Mouse (Mus musculus) heart, postnatal 14 days (tissue): ENCODE data around the gene Wdr1. TPM values are rescaled to one million over a fixed set of nuclear protein-coding genes. Genes with fewer than 3 reads are reported as not detected.

ENCODE experiments used
- total RNA-seq, 2 experiments: library from RNA; stranded (reverse); gene quantifications; 2 replicates each; pipeline ENCODE4 v1.2.3; 2021

Wdr1 gene
- total RNA-seq, 2 experiments from 2014 or later: 119 to 146 TPM

Other genes starting within 250 kb of the Wdr1 start
- not detected for gene Drd5, start 243.9 kb downstream of the Wdr1 start, total RNA-seq
- 1 to 10 TPM in 1 of 2 experiments, under 1 TPM in 1; 0.85 to 2.9 TPM for gene Slc2a9, start 60.1 kb downstream of the Wdr1 start, total RNA-seq
- gene Zfp518b, start 121.6 kb upstream of the Wdr1 start, total RNA-seq: 1 to 10 TPM; 5.2 to 6.4 TPM